Mouse (Mus musculus): ENCODE results near the gene Pcdh7. TPM values are rescaled to one million over a fixed set of nuclear protein-coding genes. Genes with fewer than 3 reads are reported as not detected.

The Pcdh7 gene
- polyA plus RNA-seq, 1 experiment, result 25.8 TPM

DNA sequence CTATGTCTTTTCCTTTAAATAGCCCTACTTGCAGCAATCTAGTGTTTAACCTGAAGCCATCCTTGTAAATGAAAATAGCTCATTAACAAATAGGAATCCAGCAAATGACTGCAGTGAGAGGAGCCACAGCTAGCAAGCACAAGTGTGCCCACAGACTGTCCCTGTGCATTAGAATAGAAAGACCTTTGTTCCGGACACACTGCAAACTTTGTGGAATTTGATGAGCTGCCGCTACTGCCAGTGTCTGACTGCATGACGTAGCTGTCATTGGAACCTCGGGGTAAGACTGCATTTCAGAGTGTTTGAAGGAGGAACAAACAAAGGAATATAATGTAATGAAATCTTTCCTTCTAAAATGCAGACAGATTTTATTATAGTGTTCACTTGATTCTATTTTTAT is 326.4 kb downstream of the Pcdh7 start:
- TF ChIP-seq POLR2A (IDR thresholded peaks at IDR 0.05; ENCODE audit: borderline replicate concordance, extremely low read depth, insufficient read depth, insufficient read length, poor library complexity, severe bottlenecking) (no peak), CTCF (IDR thresholded peaks at IDR 0.05; ENCODE audit: borderline replicate concordance, extremely low read depth, insufficient read depth, insufficient read length) (no peak)
- no peak for DNase-seq (ENCODE audit: low read depth)

DNA sequence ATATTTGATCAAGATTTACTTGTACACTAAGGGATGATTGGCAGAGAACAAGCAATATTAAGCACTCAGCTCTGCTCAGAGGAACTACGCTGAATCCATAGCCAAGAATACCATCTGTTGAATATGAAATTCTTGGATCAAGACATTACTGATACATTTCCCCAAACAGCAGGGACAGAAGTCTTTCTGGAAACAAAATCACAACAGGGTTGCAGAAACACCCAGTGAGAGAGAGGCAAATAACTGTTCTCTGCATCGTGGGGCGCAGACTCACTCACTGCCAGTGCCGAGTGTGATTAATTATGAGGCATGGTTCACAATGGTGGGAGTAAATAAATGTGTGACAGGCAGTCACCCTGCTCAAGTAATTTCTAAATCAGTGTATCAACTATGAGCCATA is 363.3 kb downstream of the Pcdh7 start:
- no peak for TF ChIP-seq CTCF (IDR thresholded peaks at IDR 0.05; ENCODE audit: borderline replicate concordance, extremely low read depth, insufficient read depth, insufficient read length)
- TF ChIP-seq POLR2A (IDR thresholded peaks at IDR 0.05; ENCODE audit: borderline replicate concordance, extremely low read depth, insufficient read depth, insufficient read length, poor library complexity, severe bottlenecking), result no peak
- DNase-seq (ENCODE audit: low read depth), result peak; percentile 82

- DNase-seq (ENCODE audit: low read depth), result no peak
- TF ChIP-seq CTCF (IDR thresholded peaks at IDR 0.05; ENCODE audit: borderline replicate concordance, extremely low read depth, insufficient read depth, insufficient read length), result no peak
- no peak for TF ChIP-seq POLR2A (IDR thresholded peaks at IDR 0.05; ENCODE audit: borderline replicate concordance, extremely low read depth, insufficient read depth, insufficient read length, poor library complexity, severe bottlenecking)
Observed at GRCm38 (mm10) chr5:58082230-58082629, 364.5 kb downstream of the Pcdh7 start.

DNA sequence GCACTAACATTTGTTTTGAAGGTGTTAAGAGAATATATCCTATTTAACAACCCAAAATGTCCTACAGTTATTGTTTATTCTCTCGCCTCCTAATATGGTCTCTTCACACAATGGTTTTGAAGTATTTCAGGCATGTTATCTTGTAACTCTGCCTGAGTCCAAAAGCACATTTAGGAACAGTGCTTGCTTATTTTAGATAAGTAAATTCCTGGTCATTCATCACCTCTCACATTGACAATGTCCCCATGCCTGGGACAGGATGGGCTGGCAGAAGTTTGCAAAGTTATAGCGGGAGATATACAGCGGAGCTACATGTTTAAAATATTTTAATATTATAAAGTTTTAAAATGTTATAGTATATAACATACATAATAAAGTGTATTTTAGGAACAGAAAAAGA is 365.3 kb downstream of the Pcdh7 start:
- TF ChIP-seq POLR2A (IDR thresholded peaks at IDR 0.05; ENCODE audit: borderline replicate concordance, extremely low read depth, insufficient read depth, insufficient read length, poor library complexity, severe bottlenecking) (no peak), CTCF (IDR thresholded peaks at IDR 0.05; ENCODE audit: borderline replicate concordance, extremely low read depth, insufficient read depth, insufficient read length) (no peak)
- no peak for DNase-seq (ENCODE audit: low read depth)

- TF ChIP-seq POLR2A (IDR thresholded peaks at IDR 0.05; ENCODE audit: borderline replicate concordance, extremely low read depth, insufficient read depth, insufficient read length, poor library complexity, severe bottlenecking) (no peak), CTCF (IDR thresholded peaks at IDR 0.05; ENCODE audit: borderline replicate concordance, extremely low read depth, insufficient read depth, insufficient read length) (no peak)
- DNase-seq (ENCODE audit: low read depth), result peak; percentile 29
Observed at GRCm38 (mm10) chr5:58083972-58084371, 366.2 kb downstream of the Pcdh7 start.

- peak; percentile 40 for DNase-seq (ENCODE audit: low read depth)
- no peak for TF ChIP-seq CTCF (IDR thresholded peaks at IDR 0.05; ENCODE audit: borderline replicate concordance, extremely low read depth, insufficient read depth, insufficient read length)
- no peak for TF ChIP-seq POLR2A (IDR thresholded peaks at IDR 0.05; ENCODE audit: borderline replicate concordance, extremely low read depth, insufficient read depth, insufficient read length, poor library complexity, severe bottlenecking)
Observed at GRCm38 (mm10) chr5:58108665-58109364, 391.0 kb downstream of the Pcdh7 start.

GRCm38 (mm10) chr5:58116096-58116495 is 398.3 kb downstream of the Pcdh7 start:
- peak; percentile 37 for DNase-seq (ENCODE audit: low read depth)
- TF ChIP-seq CTCF (IDR thresholded peaks at IDR 0.05; ENCODE audit: borderline replicate concordance, extremely low read depth, insufficient read depth, insufficient read length) (no peak), POLR2A (IDR thresholded peaks at IDR 0.05; ENCODE audit: borderline replicate concordance, extremely low read depth, insufficient read depth, insufficient read length, poor library complexity, severe bottlenecking) (no peak)

GRCm38 (mm10) chr5:58117896-58118295 is 400.1 kb downstream of the Pcdh7 start:
- no peak for TF ChIP-seq CTCF (IDR thresholded peaks at IDR 0.05; ENCODE audit: borderline replicate concordance, extremely low read depth, insufficient read depth, insufficient read length)
- no peak for TF ChIP-seq POLR2A (IDR thresholded peaks at IDR 0.05; ENCODE audit: borderline replicate concordance, extremely low read depth, insufficient read depth, insufficient read length, poor library complexity, severe bottlenecking)
- no peak for DNase-seq (ENCODE audit: low read depth)

GRCm38 (mm10) chr5:58118930-58119611 is 401.3 kb downstream of the Pcdh7 start:
- no peak for TF ChIP-seq POLR2A (IDR thresholded peaks at IDR 0.05; ENCODE audit: borderline replicate concordance, extremely low read depth, insufficient read depth, insufficient read length, poor library complexity, severe bottlenecking)
- no peak for TF ChIP-seq CTCF (IDR thresholded peaks at IDR 0.05; ENCODE audit: borderline replicate concordance, extremely low read depth, insufficient read depth, insufficient read length)
- peak; percentile 16 for DNase-seq (ENCODE audit: low read depth)

DNA sequence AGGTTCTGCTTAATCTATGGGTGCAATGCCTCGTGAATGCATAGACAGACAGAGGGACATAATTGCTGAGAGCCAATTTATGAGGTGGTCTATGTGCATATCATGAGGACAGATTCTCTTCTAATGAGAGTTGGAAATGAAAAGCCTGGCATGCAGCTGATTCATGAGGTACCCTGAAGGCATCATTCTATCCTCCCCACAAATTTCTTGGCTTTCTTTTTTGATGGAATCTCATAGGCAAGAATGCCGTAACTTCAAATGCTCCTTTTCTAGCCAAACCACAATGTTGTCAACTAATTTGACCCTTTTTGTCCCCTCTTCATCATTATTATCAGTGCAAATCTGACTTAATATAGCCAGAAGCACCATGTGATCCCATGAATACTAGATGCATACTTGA is 426.1 kb downstream of the Pcdh7 start:
- no peak for DNase-seq (ENCODE audit: low read depth)
- TF ChIP-seq POLR2A (IDR thresholded peaks at IDR 0.05; ENCODE audit: borderline replicate concordance, extremely low read depth, insufficient read depth, insufficient read length, poor library complexity, severe bottlenecking), result no peak
- no peak for TF ChIP-seq CTCF (IDR thresholded peaks at IDR 0.05; ENCODE audit: borderline replicate concordance, extremely low read depth, insufficient read depth, insufficient read length)

DNA sequence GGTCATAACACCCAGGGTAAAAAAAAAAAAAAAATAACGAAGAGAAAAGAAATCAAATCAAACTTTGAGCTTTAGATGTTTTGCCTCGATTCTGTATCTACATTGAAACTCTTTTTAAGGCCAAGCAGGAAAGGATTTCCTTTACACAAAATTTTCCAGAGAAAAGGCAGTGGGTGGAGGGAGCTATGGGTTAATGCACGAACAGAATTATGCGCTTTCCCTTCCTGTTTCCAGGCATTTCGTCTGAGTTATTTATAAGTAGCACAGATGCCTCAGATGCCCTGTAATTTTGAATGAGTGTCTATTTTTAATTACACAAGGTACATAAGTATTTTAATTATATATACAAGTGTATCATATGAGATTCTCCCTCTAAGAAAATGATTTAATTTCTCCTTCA is 436.2 kb downstream of the Pcdh7 start:
- TF ChIP-seq CTCF (IDR thresholded peaks at IDR 0.05; ENCODE audit: borderline replicate concordance, extremely low read depth, insufficient read depth, insufficient read length), result no peak
- no peak for DNase-seq (ENCODE audit: low read depth)

DNA sequence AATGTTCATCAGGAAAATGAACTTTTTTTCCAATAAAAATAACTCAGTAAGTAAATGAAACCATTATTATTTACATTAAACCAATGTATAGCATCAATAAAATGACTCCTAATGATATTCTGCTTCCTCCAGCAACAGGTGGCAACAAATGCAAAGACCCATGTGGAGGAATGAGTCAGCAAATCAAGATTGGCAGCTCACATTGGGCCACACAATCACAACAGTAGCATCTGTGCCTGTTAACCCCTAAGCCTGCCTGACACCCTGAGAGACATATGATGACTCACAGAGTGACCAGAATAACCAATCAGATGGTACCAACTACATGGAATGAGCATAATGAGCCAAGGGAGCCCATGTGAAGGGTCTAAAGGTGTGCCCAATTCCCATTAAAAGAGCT is 454.5 kb downstream of the Pcdh7 start:
- TF ChIP-seq CTCF (IDR thresholded peaks at IDR 0.05; ENCODE audit: borderline replicate concordance, extremely low read depth, insufficient read depth, insufficient read length), result no peak
- TF ChIP-seq POLR2A (IDR thresholded peaks at IDR 0.05; ENCODE audit: borderline replicate concordance, extremely low read depth, insufficient read depth, insufficient read length, poor library complexity, severe bottlenecking), result no peak
- no peak for DNase-seq (ENCODE audit: low read depth)

DNA sequence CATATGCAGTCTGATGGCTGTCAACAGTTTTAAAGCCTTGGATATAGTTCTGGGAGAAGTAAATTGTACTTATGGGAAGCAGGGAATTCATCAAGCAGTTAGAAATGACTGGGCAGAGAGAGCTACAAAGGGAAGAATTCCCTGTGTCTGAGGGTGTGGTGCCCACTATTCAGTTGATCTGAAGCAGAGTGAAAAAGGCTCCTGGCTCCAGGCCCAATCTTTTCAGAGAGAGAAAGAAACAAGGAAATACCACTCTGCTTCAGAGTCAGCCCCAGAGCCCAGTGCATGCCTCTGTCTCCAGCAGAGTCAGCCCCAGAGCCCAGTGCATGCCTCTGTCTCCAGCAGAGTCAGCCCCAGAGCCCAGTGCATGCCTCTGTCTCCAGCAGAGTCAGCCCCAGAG is 456.6 kb downstream of the Pcdh7 start:
- peak; percentile 72 for DNase-seq (ENCODE audit: low read depth)

Data from brain, embryonic 14.5 days (tissue).